Mouse (Mus musculus) myocyte (in vitro differentiated cells): ENCODE results near the gene Zc3h12b. TPM values are rescaled to one million over a fixed set of nuclear protein-coding genes. Genes with fewer than 3 reads are reported as not detected.
A peak's percentile ranks its signal among the peaks of the same experiment; 100 is the strongest.

Source experiments
- H3K27me3 ChIP-seq: one replicate; pipeline ENCODE4 v1.6.1; 2011; ENCODE audit not compliant: control insufficient read depth, insufficient read depth, insufficient read length
- H3K36me3 ChIP-seq: one replicate; pipeline ENCODE4 v1.6.1; 2011; ENCODE audit not compliant: control insufficient read depth, insufficient read depth
- H3K4me2 ChIP-seq: one replicate; pipeline ENCODE4 v1.6.1; 2011; ENCODE audit warnings: low read depth, control low read depth
- H3K4me3 ChIP-seq: one replicate; pipeline ENCODE4 v1.5.1; 2011; ENCODE audit warnings: mild to moderate bottlenecking, control low read depth, moderate library complexity
- H3K79me2 ChIP-seq: one replicate; pipeline ENCODE4 v1.6.1; 2011; ENCODE audit not compliant: control insufficient read depth, insufficient read depth
- H3ac ChIP-seq: one replicate; pipeline ENCODE4 v1.6.1; 2011; ENCODE audit not compliant: control insufficient read depth, insufficient read length
- CEBPB ChIP-seq: IDR thresholded peaks from 2 replicates; pipeline ENCODE4 v1.6.1; 2011; ENCODE audit warnings: mild to moderate bottlenecking, moderate library complexity; ENCODE audit not compliant: poor library complexity, insufficient read depth, severe bottlenecking
- E2F4 ChIP-seq: IDR thresholded peaks from one replicate; pipeline ENCODE4 v1.6.1; 2011; ENCODE audit warnings: mild to moderate bottlenecking, control low read depth, moderate library complexity; ENCODE audit not compliant: insufficient read depth
- MAX ChIP-seq: IDR thresholded peaks from one replicate; pipeline ENCODE4 v1.6.1; 2011; ENCODE audit warnings: low read depth, mild to moderate bottlenecking, control low read depth
- MYOD1 ChIP-seq, 3 experiments: IDR thresholded peaks; one replicate each; pipeline ENCODE4 v1.6.1; 2011; ENCODE audit warnings: control low read depth in 2 of 3, low read depth in 2 of 3, mild to moderate bottlenecking in 2 of 3, moderate library complexity in 1 of 3; ENCODE audit not compliant: insufficient read length in 2 of 3, control insufficient read depth in 1 of 3
- MYOG ChIP-seq, 3 experiments: IDR thresholded peaks; one replicate each; pipeline ENCODE4 v1.6.1; 2011; ENCODE audit warnings: control low read depth in 2 of 3, low read depth in 2 of 3, mild to moderate bottlenecking in 2 of 3; ENCODE audit not compliant: insufficient read length in 2 of 3, control insufficient read depth in 1 of 3, insufficient read depth in 1 of 3
- POLR2A ChIP-seq: IDR thresholded peaks from one replicate; pipeline ENCODE4 v1.6.1; 2011; ENCODE audit warnings: low read depth, mild to moderate bottlenecking, control low read depth, moderate library complexity; ENCODE audit not compliant: insufficient read length
- POLR2AphosphoS2 ChIP-seq: IDR thresholded peaks from one replicate; pipeline ENCODE4 v1.6.1; 2011; ENCODE audit warnings: low read depth, control low read depth; ENCODE audit not compliant: insufficient read length
- REST ChIP-seq: IDR thresholded peaks from one replicate; pipeline ENCODE4 v1.6.1; 2011; ENCODE audit warnings: mild to moderate bottlenecking, control low read depth, moderate library complexity; ENCODE audit not compliant: insufficient read depth, insufficient read length
- SRF ChIP-seq: IDR thresholded peaks from one replicate; pipeline ENCODE4 v1.6.1; 2011; ENCODE audit warnings: low read depth; ENCODE audit not compliant: control insufficient read depth, insufficient read length
- TCF12 ChIP-seq: IDR thresholded peaks from one replicate; pipeline ENCODE4 v1.6.1; 2011; ENCODE audit warnings: mild to moderate bottlenecking, control low read depth; ENCODE audit not compliant: poor library complexity, insufficient read depth, severe bottlenecking
- TCF3 ChIP-seq: IDR thresholded peaks from one replicate; pipeline ENCODE4 v1.6.1; 2011; ENCODE audit warnings: low read depth, control low read depth; ENCODE audit not compliant: insufficient read length
- USF1 ChIP-seq: IDR thresholded peaks from one replicate; pipeline ENCODE4 v1.6.1; 2011; ENCODE audit warnings: low read depth, mild to moderate bottlenecking, control low read depth, moderate library complexity
- polyA plus RNA-seq: library from polyadenylated mRNA; unstranded; fragments of >200 nt; fragmentation: generic; extraction: Trizol; gene quantifications from one replicate; pipeline ENCODE4 v1.2.1, GENCODE M21; 2012; ENCODE audit warnings: missing spikeins

Gene Zc3h12b
- polyA plus RNA-seq = 0.54 TPM

GRCm38 (mm10) chrX:95711227-95712111 is at the start of gene Zc3h12b:
Gene Zc3h12b, plus strand, starts transcription at chrX:95711678.
- Histone ChIP-seq H3K27me3 (no peaks in the 10 kb centered on the region), H3ac (no peak within 1 kb of the TSS), H3K79me2 (no peaks in the 10 kb centered on the region), H3K36me3 (no peaks in the 10 kb centered on the region), H3K4me2 (peak within 1 kb of the TSS; percentile 86), H3K4me3 (peak within 1 kb of the TSS; percentile 41)
- TF ChIP-seq SRF = no peak
- peak in 2 of 3 experiments; percentile 52 to 82 for TF ChIP-seq MYOG (IDR thresholded peaks at IDR 0.05; ENCODE audit: control insufficient read depth in 1 of 3, insufficient read depth in 1 of 3, insufficient read length in 2 of 3, low read depth in 2 of 3)
- TF ChIP-seq MYOD1 (IDR thresholded peaks at IDR 0.05; ENCODE audit: control insufficient read depth in 1 of 3, insufficient read length in 2 of 3, low read depth in 2 of 3) = peak in 2 of 3 experiments; percentile 25 to 72
- no peak for TF ChIP-seq TCF3
- TF ChIP-seq CEBPB = no peak
- TF ChIP-seq POLR2A = peak; percentile 53
- no peak for TF ChIP-seq E2F4
- no peak for TF ChIP-seq REST
- no peak for TF ChIP-seq POLR2AphosphoS2
- TF ChIP-seq USF1 = no peak
- TF ChIP-seq TCF12 = no peak
- no peak for TF ChIP-seq MAX

DNA sequence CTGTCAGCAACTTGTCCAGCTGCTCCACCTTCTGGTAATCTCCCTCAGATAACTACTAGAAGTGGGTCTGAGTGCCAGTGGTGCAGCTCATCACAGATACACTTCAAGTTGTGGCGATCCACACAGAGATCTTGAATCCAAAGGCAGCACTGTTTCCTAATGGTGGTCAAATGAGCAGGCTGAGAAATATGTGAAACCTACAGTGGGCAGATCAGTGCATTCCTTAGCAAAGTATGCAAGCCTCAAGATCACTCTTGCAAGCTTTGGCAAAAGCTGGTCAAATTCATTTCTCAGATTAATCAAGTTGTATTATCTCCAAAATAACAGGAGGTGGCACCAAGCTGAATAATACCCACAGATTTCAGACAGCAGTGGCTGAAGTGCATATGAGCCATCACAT is 29.3 kb upstream of the Zc3h12b start:
- Histone ChIP-seq H3K4me3 (no peak overlapping the region), H3ac (no peak overlapping the region), H3K36me3 (no peaks in the 10 kb centered on the region), H3K27me3 (no peaks in the 10 kb centered on the region), H3K4me2 (no peak overlapping the region), H3K79me2 (no peaks in the 10 kb centered on the region)
- TF ChIP-seq USF1 (no peak), CEBPB (no peak), MAX (no peak), MYOD1 (IDR thresholded peaks at IDR 0.05; ENCODE audit: control insufficient read depth in 1 of 3, insufficient read length in 2 of 3, low read depth in 2 of 3) (no peak), TCF3 (no peak), POLR2AphosphoS2 (no peak), SRF (no peak), MYOG (IDR thresholded peaks at IDR 0.05; ENCODE audit: control insufficient read depth in 1 of 3, insufficient read depth in 1 of 3, insufficient read length in 2 of 3, low read depth in 2 of 3) (no peak), TCF12 (no peak), POLR2A (no peak), E2F4 (no peak), REST (no peak)

GRCm38 (mm10) chrX:95687119-95687518 is 24.4 kb upstream of the Zc3h12b start:
- no peaks in the 10 kb centered on the region for H3K36me3 ChIP-seq
- H3K4me3 ChIP-seq = no peak overlapping the region
- H3ac ChIP-seq = no peak overlapping the region
- H3K79me2 ChIP-seq = no peaks in the 10 kb centered on the region
- no peaks in the 10 kb centered on the region for H3K27me3 ChIP-seq
- no peak for TF ChIP-seq MYOD1 (IDR thresholded peaks at IDR 0.05; ENCODE audit: control insufficient read depth in 1 of 3, insufficient read length in 2 of 3, low read depth in 2 of 3)
- TF ChIP-seq POLR2A = no peak
- no peak for TF ChIP-seq TCF12
- TF ChIP-seq MYOG (IDR thresholded peaks at IDR 0.05; ENCODE audit: control insufficient read depth in 1 of 3, insufficient read depth in 1 of 3, insufficient read length in 2 of 3, low read depth in 2 of 3) = no peak
- no peak for TF ChIP-seq TCF3
- no peak for TF ChIP-seq E2F4
- no peak for TF ChIP-seq REST
- no peak for TF ChIP-seq USF1
- no peak for TF ChIP-seq CEBPB
- no peak for TF ChIP-seq SRF
- no peak for TF ChIP-seq MAX
- TF ChIP-seq POLR2AphosphoS2 = no peak
- no peak overlapping the region for H3K4me2 ChIP-seq

- no peak overlapping the region for H3ac ChIP-seq
- H3K79me2 ChIP-seq = no peaks in the 10 kb centered on the region
- H3K27me3 ChIP-seq = no peaks in the 10 kb centered on the region
- H3K4me2 ChIP-seq = no peak overlapping the region
- TF ChIP-seq REST = no peak
- TF ChIP-seq USF1 = no peak
- TF ChIP-seq SRF = no peak
- no peak overlapping the region for H3K4me3 ChIP-seq
- no peaks in the 10 kb centered on the region for H3K36me3 ChIP-seq
These were observed 26.8 kb downstream of the Zc3h12b start for GRCm38 (mm10) chrX:95738253-95738652.
